Mouse (Mus musculus) frontal cortex, postnatal 10 days (tissue): ENCODE data around the gene Gm5725.
"Not testable (repeated sequence)": the region's sequence is repeated elsewhere in the genome, so short reads cannot be mapped to it uniquely, and the experiment has no call there.

Source experiments
- DNase-seq, 2 experiments: peaks; one replicate each; pipeline ENCODE4 v3.0.0; 2022; ENCODE audit warnings: low spot score in 2 of 2, mixed read lengths in 1 of 2

Gene Gm5725

GRCm38 (mm10) chr7:21844167-21844566 is at the start of gene Gm5725:
TSS of gene Gm5725 (minus strand) at chr7:21844267.
- not testable (repeated sequence) for DNase-seq

- not testable (repeated sequence) for DNase-seq
These were observed 12.0 kb downstream of the Gm5725 start, which contains the start of gene Vmn1r135 for GRCm38 (mm10) chr7:21832051-21832450. TSS of gene Vmn1r135 (plus strand) at chr7:21832351.

- not testable (repeated sequence) for DNase-seq
These were observed 47.4 kb downstream of the Gm5725 start, which contains the start of gene Gm4177 for GRCm38 (mm10) chr7:21796628-21797027. TSS of gene Gm4177 (minus strand) at chr7:21796728.
